Mouse (Mus musculus): ENCODE data around the gene Tldc2. TPM values are rescaled to one million over a fixed set of nuclear protein-coding genes. Genes with fewer than 3 reads are reported as not detected.

Tldc2 gene
- polyA plus RNA-seq, 1 experiment from 2014 or later = not detected

GRCm38 (mm10) chr2:157121766-157122165 is 34.9 kb downstream of the Tldc2 start:
- no peak for ATAC-seq (ENCODE audit: insufficient read depth)
- H3K9me3 ChIP-seq (ENCODE audit: low read depth, low read length) = no peaks in the 10 kb centered on the region
- WGBS = 87% methylated on average over 8 of the region's 8 CpGs
- H3K36me3 ChIP-seq (ENCODE audit: insufficient read depth) = peaks cover 50% of the 10 kb centered on the region
- no peak for TF ChIP-seq CTCF (IDR thresholded peaks at IDR 0.05; ENCODE audit: low read depth)
- no peak overlapping the region for H3K4me3 ChIP-seq (ENCODE audit: low read depth, low read length)
- H3K27me3 ChIP-seq (ENCODE audit: insufficient read depth, low read length) = no peaks in the 10 kb centered on the region
- no peaks in the 10 kb centered on the region for H3K4me1 ChIP-seq (ENCODE audit: insufficient read depth)
- H3K4me2 ChIP-seq = no peak overlapping the region
- no peak overlapping the region for H3K9ac ChIP-seq
- no peak overlapping the region for H3K27ac ChIP-seq (ENCODE audit: low read depth)
- no peak for DNase-seq

- TF ChIP-seq CTCF (IDR thresholded peaks at IDR 0.05; ENCODE audit: low read depth) = no peak
- WGBS = 81% methylated on average over 3 of the region's 3 CpGs
- Histone ChIP-seq H3K4me1 (ENCODE audit: insufficient read depth) (no peaks in the 10 kb centered on the region), H3K36me3 (ENCODE audit: insufficient read depth) (peaks cover 50% of the 10 kb centered on the region), H3K4me3 (ENCODE audit: low read depth, low read length) (no peak overlapping the region), H3K27ac (ENCODE audit: low read depth) (no peak overlapping the region), H3K4me2 (no peak overlapping the region), H3K9ac (no peak overlapping the region), H3K9me3 (ENCODE audit: low read depth, low read length) (no peaks in the 10 kb centered on the region), H3K27me3 (ENCODE audit: insufficient read depth, low read length) (no peaks in the 10 kb centered on the region)
- DNase-seq (no peak), ATAC-seq (ENCODE audit: insufficient read depth) (no peak)
Measured at GRCm38 (mm10) chr2:157125246-157125645, 38.4 kb downstream of the Tldc2 start.

GRCm38 (mm10) chr2:157127370-157127769 is 40.5 kb downstream of the Tldc2 start:
- no peak for DNase-seq
- ATAC-seq (ENCODE audit: insufficient read depth) = no peak
- H3K4me3 ChIP-seq (ENCODE audit: low read depth, low read length) = no peak overlapping the region
- TF ChIP-seq CTCF (IDR thresholded peaks at IDR 0.05; ENCODE audit: low read depth) = no peak
- peaks cover 32% of the 10 kb centered on the region for H3K36me3 ChIP-seq (ENCODE audit: insufficient read depth)
- no peak overlapping the region for H3K9ac ChIP-seq
- no peak overlapping the region for H3K27ac ChIP-seq (ENCODE audit: low read depth)
- 58% methylated on average over 3 of the region's 3 CpGs for WGBS
- H3K4me1 ChIP-seq (ENCODE audit: insufficient read depth) = no peaks in the 10 kb centered on the region
- H3K9me3 ChIP-seq (ENCODE audit: low read depth, low read length) = no peaks in the 10 kb centered on the region
- H3K27me3 ChIP-seq (ENCODE audit: insufficient read depth, low read length) = no peaks in the 10 kb centered on the region
- no peak overlapping the region for H3K4me2 ChIP-seq

- no peaks in the 10 kb centered on the region for H3K27me3 ChIP-seq (ENCODE audit: insufficient read depth, low read length)
- no peak overlapping the region for H3K4me3 ChIP-seq (ENCODE audit: low read depth, low read length)
- H3K9ac ChIP-seq = no peak overlapping the region
- H3K4me2 ChIP-seq = no peak overlapping the region
- DNase-seq (peak; percentile 46), ATAC-seq (ENCODE audit: insufficient read depth) (no peak)
- TF ChIP-seq CTCF (IDR thresholded peaks at IDR 0.05; ENCODE audit: low read depth) = peak; percentile 32
- H3K4me1 ChIP-seq (ENCODE audit: insufficient read depth) = no peaks in the 10 kb centered on the region
- H3K9me3 ChIP-seq (ENCODE audit: low read depth, low read length) = no peaks in the 10 kb centered on the region
- no peak overlapping the region for H3K27ac ChIP-seq (ENCODE audit: low read depth)
- peaks cover 28% of the 10 kb centered on the region for H3K36me3 ChIP-seq (ENCODE audit: insufficient read depth)
- WGBS = 47% methylated on average over 4 of the region's 4 CpGs
Measured at GRCm38 (mm10) chr2:157128072-157128471, 41.2 kb downstream of the Tldc2 start.

GRCm38 (mm10) chr2:157129096-157129495 is 42.2 kb downstream of the Tldc2 start:
- Histone ChIP-seq H3K9me3 (ENCODE audit: low read depth, low read length) (no peaks in the 10 kb centered on the region), H3K4me2 (no peak overlapping the region), H3K27me3 (ENCODE audit: insufficient read depth, low read length) (no peaks in the 10 kb centered on the region), H3K4me1 (ENCODE audit: insufficient read depth) (no peaks in the 10 kb centered on the region), H3K27ac (ENCODE audit: low read depth) (no peak overlapping the region), H3K4me3 (ENCODE audit: low read depth, low read length) (no peak overlapping the region), H3K36me3 (ENCODE audit: insufficient read depth) (peaks cover 25% of the 10 kb centered on the region), H3K9ac (no peak overlapping the region)
- no peak for DNase-seq
- TF ChIP-seq CTCF (IDR thresholded peaks at IDR 0.05; ENCODE audit: low read depth) = no peak
- WGBS = 79% methylated on average over 4 of the region's 4 CpGs
- ATAC-seq (ENCODE audit: insufficient read depth) = no peak

GRCm38 (mm10) chr2:157129601-157130164 is 42.8 kb downstream of the Tldc2 start:
- 73% methylated on average over 11 of the region's 11 CpGs for WGBS
- Histone ChIP-seq H3K9me3 (ENCODE audit: low read depth, low read length) (no peaks in the 10 kb centered on the region), H3K27ac (ENCODE audit: low read depth) (no peak overlapping the region), H3K27me3 (ENCODE audit: insufficient read depth, low read length) (no peaks in the 10 kb centered on the region), H3K4me2 (no peak overlapping the region), H3K9ac (no peak overlapping the region), H3K4me3 (ENCODE audit: low read depth, low read length) (no peak overlapping the region), H3K36me3 (ENCODE audit: insufficient read depth) (peaks cover 25% of the 10 kb centered on the region), H3K4me1 (ENCODE audit: insufficient read depth) (no peaks in the 10 kb centered on the region)
- DNase-seq (no peak), ATAC-seq (ENCODE audit: insufficient read depth) (no peak)
- TF ChIP-seq CTCF (IDR thresholded peaks at IDR 0.05; ENCODE audit: low read depth) = no peak

GRCm38 (mm10) chr2:157130813-157131514 is 44.1 kb downstream of the Tldc2 start:
- no peak for TF ChIP-seq CTCF (IDR thresholded peaks at IDR 0.05; ENCODE audit: low read depth)
- ATAC-seq (ENCODE audit: insufficient read depth) = no peak
- H3K4me1 ChIP-seq (ENCODE audit: insufficient read depth) = no peaks in the 10 kb centered on the region
- peaks cover 17% of the 10 kb centered on the region for H3K36me3 ChIP-seq (ENCODE audit: insufficient read depth)
- H3K4me2 ChIP-seq = peak overlapping the region; percentile 23; the same call in 1 of the 2 replicates
- no peak overlapping the region for H3K4me3 ChIP-seq (ENCODE audit: low read depth, low read length)
- no peaks in the 10 kb centered on the region for H3K9me3 ChIP-seq (ENCODE audit: low read depth, low read length)
- peak; percentile 60 for DNase-seq
- no peak overlapping the region for H3K9ac ChIP-seq
- H3K27me3 ChIP-seq (ENCODE audit: insufficient read depth, low read length) = no peaks in the 10 kb centered on the region
- 75% methylated on average over 8 of the region's 8 CpGs for WGBS
- H3K27ac ChIP-seq (ENCODE audit: low read depth) = no peak overlapping the region
